Mouse (Mus musculus): ENCODE results near the gene C1qtnf12.

C1qtnf12 gene

DNA sequence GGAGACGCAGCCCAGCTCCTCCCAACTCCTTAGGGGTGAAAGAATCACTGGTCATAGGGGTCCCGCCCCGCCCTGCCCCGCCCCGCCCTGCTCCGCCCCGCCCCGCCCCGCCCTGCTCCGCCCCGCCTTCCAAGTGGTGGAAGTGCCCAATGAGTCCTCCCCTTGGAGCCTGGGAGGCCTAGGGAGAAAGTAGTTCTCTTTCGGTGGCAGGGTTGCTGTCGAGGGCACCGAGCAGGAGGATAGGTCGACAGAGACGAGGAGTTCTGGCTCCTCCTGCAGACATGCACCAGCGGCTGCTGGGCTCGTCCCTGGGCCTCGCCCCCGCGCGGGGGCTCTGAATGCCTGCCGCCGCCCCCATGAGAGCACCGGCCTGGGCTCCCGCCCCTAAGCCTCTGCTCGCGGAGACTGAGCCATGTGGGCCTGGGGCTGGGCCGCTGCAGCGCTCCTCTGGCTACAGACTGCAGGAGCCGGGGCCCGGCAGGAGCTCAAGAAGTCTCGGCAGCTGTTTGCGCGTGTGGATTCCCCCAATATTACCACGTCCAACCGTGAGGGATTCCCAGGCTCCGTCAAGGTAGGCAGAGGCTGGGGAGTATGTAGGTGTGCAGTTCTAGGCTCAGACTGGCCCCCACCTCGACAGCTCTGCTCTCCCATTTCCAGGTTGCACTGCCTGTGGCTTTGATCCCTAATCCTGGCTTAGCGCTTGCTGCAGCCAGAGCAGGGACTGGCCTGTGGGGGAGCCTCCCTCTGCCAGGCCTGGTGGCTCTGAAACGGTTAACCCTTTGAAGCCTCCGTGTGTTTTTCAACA, at the start of gene C1qtnf12:
Gene C1qtnf12 (plus strand): TSS at position 152 of the 805 bp plus-strand sequence.
- in situ Hi-C loops (cut with MboI; ENCODE audit: low pct_unique_long_range_greater_than_20kb in 1 of 2, low sequenced_read_pairs in 2 of 2, unreplicated experiment in 1 of 2), result no loop called here

- in situ Hi-C loops (cut with MboI; ENCODE audit: low pct_unique_long_range_greater_than_20kb in 1 of 2, low sequenced_read_pairs in 2 of 2, unreplicated experiment in 1 of 2), result no loop called here
Observed at GRCm38 (mm10) chr4:155932031-155932430, 30.1 kb upstream of the C1qtnf12 start.

- in situ Hi-C loops (cut with MboI; ENCODE audit: low pct_unique_long_range_greater_than_20kb in 1 of 2, low sequenced_read_pairs in 2 of 2, unreplicated experiment in 1 of 2), result loop anchor here in 1 of 2 experiments (5.0 kb wide), 1 partner anchor 36 kb away; no protein-coding TSS in a partner anchor
Observed at GRCm38 (mm10) chr4:155943049-155943452, 19.1 kb upstream of the C1qtnf12 start.

- in situ Hi-C loops (cut with MboI; ENCODE audit: low pct_unique_long_range_greater_than_20kb in 1 of 2, low sequenced_read_pairs in 2 of 2, unreplicated experiment in 1 of 2), result loop anchor here in 1 of 2 experiments (5.0 kb wide), 1 partner anchor 36 kb away; no protein-coding TSS in a partner anchor
Observed at GRCm38 (mm10) chr4:155943534-155944249, 18.4 kb upstream of the C1qtnf12 start, which contains the start of gene Ube2j2. Ube2j2 (plus strand) TSS chr4:155943831.

DNA sequence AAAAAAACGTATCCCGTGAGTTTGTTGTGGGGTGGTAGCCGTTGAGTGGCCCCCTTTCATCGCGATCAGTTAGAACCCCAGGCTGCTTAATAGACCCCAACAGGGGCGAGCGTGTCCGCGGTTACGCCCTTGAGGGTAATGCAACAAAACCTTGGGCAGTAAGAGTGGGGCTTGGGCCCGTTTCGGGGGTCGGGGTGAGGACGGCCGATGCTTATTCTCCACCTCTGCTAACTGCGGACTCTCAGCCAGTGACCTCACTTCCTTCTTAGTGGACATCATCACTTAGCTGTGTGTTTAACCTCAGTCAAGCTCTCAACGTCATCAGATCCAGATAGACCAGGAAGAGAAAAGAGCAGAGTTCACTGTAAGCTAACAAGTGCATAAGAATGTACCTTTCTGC, 17.8 kb upstream of the C1qtnf12 start:
- in situ Hi-C loops (cut with MboI; ENCODE audit: low pct_unique_long_range_greater_than_20kb in 1 of 2, low sequenced_read_pairs in 2 of 2, unreplicated experiment in 1 of 2), result loop anchor here in 1 of 2 experiments (5.0 kb wide), 1 partner anchor 37 kb away; no protein-coding TSS in a partner anchor

GRCm38 (mm10) chr4:155947094-155947493, 15.0 kb upstream of the C1qtnf12 start:
- in situ Hi-C loops (cut with MboI; ENCODE audit: low pct_unique_long_range_greater_than_20kb in 1 of 2, low sequenced_read_pairs in 2 of 2, unreplicated experiment in 1 of 2), result no loop called here

- in situ Hi-C loops (cut with MboI; ENCODE audit: low pct_unique_long_range_greater_than_20kb in 1 of 2, low sequenced_read_pairs in 2 of 2, unreplicated experiment in 1 of 2), result no loop called here
Observed at GRCm38 (mm10) chr4:155955491-155955890, 6.6 kb upstream of the C1qtnf12 start.

DNA sequence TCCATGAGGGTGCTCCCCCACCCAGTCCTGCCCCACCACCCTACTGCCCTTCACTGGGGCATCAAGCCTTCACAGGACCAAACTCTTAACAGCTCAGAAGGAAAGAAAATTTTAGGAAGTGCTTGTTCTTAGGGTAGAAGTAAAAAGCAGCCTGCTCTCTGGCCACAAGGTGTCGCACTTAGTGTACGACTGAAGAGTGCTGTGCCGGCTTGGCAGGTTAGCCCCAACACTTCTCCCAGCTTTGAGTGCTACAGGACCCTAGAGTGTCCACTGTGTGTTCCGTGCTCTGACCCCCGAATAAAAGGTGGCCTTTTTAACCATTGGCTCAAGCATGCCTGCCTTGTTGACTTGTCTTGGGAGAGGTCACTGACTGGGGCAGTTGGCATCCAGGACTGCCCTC, 2.8 kb upstream of the C1qtnf12 start:
- in situ Hi-C loops (cut with MboI; ENCODE audit: low pct_unique_long_range_greater_than_20kb in 1 of 2, low sequenced_read_pairs in 2 of 2, unreplicated experiment in 1 of 2), result no loop called here

DNA sequence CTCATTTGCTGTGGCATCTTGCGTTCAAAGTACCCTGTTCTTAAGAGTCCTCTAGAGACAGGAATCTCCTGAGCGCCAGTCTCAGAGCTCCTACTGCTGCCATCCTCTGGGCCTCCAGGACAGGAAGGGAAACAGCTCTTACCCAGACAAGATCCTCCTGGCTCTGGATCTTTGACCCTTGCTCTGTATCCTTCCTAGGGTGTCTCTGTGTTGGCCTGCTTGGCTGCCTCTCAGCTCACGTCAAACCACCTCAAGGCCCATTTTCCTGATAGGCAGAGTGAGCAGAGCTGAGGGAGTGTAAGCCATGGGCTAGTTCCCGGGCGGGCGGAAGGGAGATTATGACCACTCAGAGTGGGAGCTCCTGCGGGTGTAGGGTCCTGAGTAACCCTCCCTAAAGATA, 988 bp downstream of the C1qtnf12 start:
- in situ Hi-C loops (cut with MboI; ENCODE audit: low pct_unique_long_range_greater_than_20kb in 1 of 2, low sequenced_read_pairs in 2 of 2, unreplicated experiment in 1 of 2), result no loop called here

DNA sequence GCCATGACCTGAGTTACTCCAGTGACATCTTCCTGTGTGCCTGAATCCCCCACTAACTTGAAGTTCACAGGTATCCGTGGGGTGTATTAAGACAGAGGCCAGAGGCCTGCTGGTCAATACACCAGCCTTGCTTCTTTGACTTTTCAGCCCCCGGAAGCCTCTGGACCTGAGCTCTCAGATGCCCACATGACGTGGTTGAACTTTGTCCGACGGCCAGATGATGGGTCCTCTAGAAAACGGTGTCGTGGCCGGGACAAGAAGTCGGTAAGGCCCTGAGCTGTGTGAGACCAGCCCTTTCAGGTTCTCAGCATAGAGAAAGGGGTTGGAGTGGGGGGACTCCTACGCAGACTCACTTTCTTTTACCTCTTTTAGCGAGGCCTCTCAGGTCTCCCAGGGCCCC, 2.3 kb downstream of the C1qtnf12 start:
- in situ Hi-C loops (cut with MboI; ENCODE audit: low pct_unique_long_range_greater_than_20kb in 1 of 2, low sequenced_read_pairs in 2 of 2, unreplicated experiment in 1 of 2), result no loop called here

DNA sequence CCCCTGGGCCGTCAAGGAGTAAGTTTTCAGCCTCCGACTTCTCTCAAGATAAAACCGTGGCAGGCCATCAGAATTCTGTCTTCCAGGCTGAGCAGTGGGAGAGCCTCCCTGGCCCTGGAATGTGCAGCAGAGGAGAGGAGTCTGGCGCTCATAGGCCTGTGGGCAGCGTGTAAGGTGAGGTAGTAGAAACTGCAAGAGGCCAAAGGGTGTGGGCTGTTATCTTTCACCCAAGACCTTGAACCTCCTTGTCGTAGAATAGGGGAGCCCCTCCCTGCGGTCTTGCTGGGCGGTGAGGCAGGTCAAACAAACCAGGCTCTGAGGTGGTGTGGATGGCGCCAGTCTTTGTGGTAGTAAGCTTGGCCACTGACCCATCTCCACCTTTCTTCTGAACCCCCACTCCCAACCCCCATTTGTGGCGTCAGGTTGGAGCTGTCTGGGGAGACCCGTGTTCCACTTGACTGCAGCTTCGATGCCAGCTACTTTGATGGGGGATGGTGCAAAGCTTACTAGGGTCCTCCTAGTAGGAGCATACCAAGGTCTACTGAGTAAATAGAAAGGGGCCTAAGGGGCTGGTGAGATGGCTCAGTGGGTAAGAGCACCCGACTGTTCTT, 7.0 kb downstream of the C1qtnf12 start:
- in situ Hi-C loops (cut with MboI; ENCODE audit: low pct_unique_long_range_greater_than_20kb in 1 of 2, low sequenced_read_pairs in 2 of 2, unreplicated experiment in 1 of 2), result no loop called here

GRCm38 (mm10) chr4:155970286-155970685, 8.2 kb downstream of the C1qtnf12 start:
- in situ Hi-C loops (cut with MboI; ENCODE audit: low pct_unique_long_range_greater_than_20kb in 1 of 2, low sequenced_read_pairs in 2 of 2, unreplicated experiment in 1 of 2), result no loop called here

DNA sequence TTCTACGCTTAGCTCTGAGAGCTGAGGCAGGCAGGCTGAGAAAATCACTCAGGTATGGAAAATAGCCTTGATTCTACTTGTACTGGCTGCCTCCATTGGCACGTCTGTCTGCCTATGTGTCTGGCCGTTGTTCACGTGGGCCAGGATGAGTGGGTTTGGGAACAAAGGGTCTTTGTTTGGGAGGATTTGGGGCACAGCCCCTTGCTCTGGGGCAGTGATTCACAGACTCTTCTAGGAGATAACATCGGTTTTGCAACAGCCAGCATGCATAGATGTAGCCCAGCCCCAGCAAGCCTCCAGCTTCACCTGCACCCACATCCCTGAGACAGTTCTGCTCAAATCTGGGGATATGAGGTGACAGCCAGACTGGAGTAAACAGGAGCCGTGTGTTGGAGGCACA, 10.5 kb downstream of the C1qtnf12 start:
- in situ Hi-C loops (cut with MboI; ENCODE audit: low pct_unique_long_range_greater_than_20kb in 1 of 2, low sequenced_read_pairs in 2 of 2, unreplicated experiment in 1 of 2), result no loop called here

- in situ Hi-C loops (cut with MboI; ENCODE audit: low pct_unique_long_range_greater_than_20kb in 1 of 2, low sequenced_read_pairs in 2 of 2, unreplicated experiment in 1 of 2), result no loop called here
Observed at GRCm38 (mm10) chr4:155973239-155973638, 11.1 kb downstream of the C1qtnf12 start.

DNA sequence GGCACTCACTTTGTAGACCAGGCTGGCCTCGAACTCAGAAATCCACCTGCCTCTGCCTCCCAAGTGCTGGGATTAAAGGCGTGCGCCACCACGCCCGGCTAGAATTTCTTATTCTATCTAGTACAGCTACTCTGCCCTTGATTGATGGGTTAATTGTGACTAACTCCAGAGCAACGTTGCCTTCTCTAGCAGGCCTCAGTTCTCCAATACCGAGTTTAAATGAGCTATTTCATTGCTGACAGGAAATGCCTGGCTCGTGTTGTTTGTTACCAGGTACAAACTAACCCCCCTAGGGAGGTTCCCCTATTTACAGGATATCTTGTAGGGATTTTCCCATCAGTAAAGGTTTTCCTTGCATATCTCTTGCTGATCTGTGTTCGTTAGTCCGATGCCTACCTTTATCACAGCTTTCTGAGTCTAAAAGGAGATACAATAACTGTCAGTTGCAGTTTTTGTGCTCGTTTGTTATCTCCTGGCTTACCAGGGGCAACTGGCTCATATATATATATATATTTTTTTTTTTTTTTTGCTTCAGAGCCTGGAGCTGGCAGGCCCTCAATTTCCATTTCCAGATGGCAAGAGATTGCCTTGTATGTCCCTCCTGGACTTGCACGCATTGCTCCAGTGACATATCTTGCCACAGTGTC, 19.4 kb downstream of the C1qtnf12 start:
- in situ Hi-C loops (cut with MboI; ENCODE audit: low pct_unique_long_range_greater_than_20kb in 1 of 2, low sequenced_read_pairs in 2 of 2, unreplicated experiment in 1 of 2), result no loop called here

GRCm38 (mm10) chr4:155983788-155984187, 21.7 kb downstream of the C1qtnf12 start:
- in situ Hi-C loops (cut with MboI; ENCODE audit: low pct_unique_long_range_greater_than_20kb in 1 of 2, low sequenced_read_pairs in 2 of 2, unreplicated experiment in 1 of 2), result no loop called here

DNA sequence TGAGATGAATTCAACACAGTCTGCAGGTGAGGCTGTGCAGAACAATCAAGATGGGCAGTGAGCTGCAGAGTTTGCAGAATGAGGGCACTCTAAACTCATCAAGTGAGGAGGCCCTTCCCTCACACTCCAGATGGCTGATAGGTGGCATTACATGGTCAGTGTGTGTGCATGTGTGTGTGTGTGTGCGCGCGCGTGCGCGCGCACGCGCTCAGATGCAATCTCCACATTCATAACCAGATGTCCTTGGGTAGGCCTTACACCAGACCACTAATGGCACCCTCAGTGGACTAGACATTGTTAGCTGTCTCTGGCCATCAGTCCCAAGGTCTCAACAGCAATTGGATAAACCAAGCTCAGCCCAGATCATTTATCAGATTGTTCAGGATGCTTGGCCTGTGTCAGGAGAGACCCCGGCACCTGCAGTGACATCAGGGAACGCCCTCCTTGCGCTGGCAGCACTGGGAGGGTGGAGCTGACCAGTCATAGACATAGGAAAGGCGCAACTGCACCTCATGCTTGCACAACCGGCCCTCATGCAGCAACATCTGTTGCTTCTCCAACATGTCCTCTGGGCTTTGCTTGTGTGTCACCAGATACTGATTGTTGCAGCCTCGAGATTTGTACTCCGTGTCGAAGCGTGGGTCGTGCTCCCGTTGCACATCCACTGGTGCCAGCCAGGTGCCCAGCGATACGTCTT, 29.2 kb downstream of the C1qtnf12 start:
- in situ Hi-C loops (cut with MboI; ENCODE audit: low pct_unique_long_range_greater_than_20kb in 1 of 2, low sequenced_read_pairs in 2 of 2, unreplicated experiment in 1 of 2), result no loop called here

- in situ Hi-C loops (cut with MboI; ENCODE audit: low pct_unique_long_range_greater_than_20kb in 1 of 2, low sequenced_read_pairs in 2 of 2, unreplicated experiment in 1 of 2), result no loop called here
Observed at GRCm38 (mm10) chr4:155991908-155992230, 29.8 kb downstream of the C1qtnf12 start.
